Mouse (Mus musculus) thymus, adult 2 months (tissue): Measurements from ENCODE around the gene Gde1. TPM values are rescaled to one million over a fixed set of nuclear protein-coding genes. Genes with fewer than 3 reads are reported as not detected.

ENCODE experiments used
- DNase-seq: peaks from one replicate; pipeline ENCODE4 v3.0.0; 2021
- H3K27ac ChIP-seq: fragments of 200-500 bp; 2 replicates; pipeline ENCODE4 v1.5.1; 2012; ENCODE audit warnings: low read length, control low read depth; ENCODE audit not compliant: control insufficient read depth, insufficient read depth
- H3K27me3 ChIP-seq: fragments of 200-500 bp; 2 replicates; pipeline ENCODE4 v1.6.1; 2012; ENCODE audit warnings: mild to moderate bottlenecking, low read length, moderate library complexity, mixed read lengths; ENCODE audit not compliant: control insufficient read depth, insufficient read depth
- H3K36me3 ChIP-seq: fragments of 200-500 bp; 2 replicates; pipeline ENCODE4 v1.6.1; 2012; ENCODE audit warnings: mild to moderate bottlenecking, low read length, moderate library complexity; ENCODE audit not compliant: control insufficient read depth, insufficient read depth
- H3K4me1 ChIP-seq: fragments of 200-500 bp; replicated peaks from 2 replicates; pipeline ENCODE4 v1.6.1; 2012; ENCODE audit warnings: low read length; ENCODE audit not compliant: control insufficient read depth, insufficient read depth
- H3K4me3 ChIP-seq: fragments of 200-500 bp; 2 replicates; pipeline ENCODE4 v1.5.1; 2012; ENCODE audit warnings: mild to moderate bottlenecking, low read length, control low read depth, moderate library complexity; ENCODE audit not compliant: control insufficient read depth, insufficient read depth
- CTCF ChIP-seq: fragments of 200-500 bp; IDR thresholded peaks from 2 replicates; pipeline ENCODE4 v1.5.1; 2012; ENCODE audit warnings: mild to moderate bottlenecking, control low read depth, low read length, moderate library complexity, borderline replicate concordance; ENCODE audit not compliant: control insufficient read depth, poor library complexity, insufficient read depth; ENCODE audit errors: extremely low read depth
- POLR2A ChIP-seq: fragments of 200-500 bp; IDR thresholded peaks from 2 replicates; pipeline ENCODE4 v1.6.1; 2012; ENCODE audit warnings: mild to moderate bottlenecking, low read length, control low read depth, moderate library complexity; ENCODE audit not compliant: control insufficient read depth, poor library complexity, insufficient read depth; ENCODE audit errors: extremely low read depth
- WGBS: fragments of 180-500 bp; shearing (Covaris S2); methylation state at CpG from one replicate; pipeline ENCODE4 v1.1.7; 2018; 5-methylcytosine and 5-hydroxymethylcytosine counted together
- polyA plus RNA-seq: library from polyadenylated mRNA; depleted of rRNA; stranded (reverse); fragments of >200 nt; gene quantifications from 2 replicates; pipeline ENCODE4 v1.2.3, GENCODE M21; 2012

Gde1 gene
- polyA plus RNA-seq, 1 experiment: 163 TPM

DNA sequence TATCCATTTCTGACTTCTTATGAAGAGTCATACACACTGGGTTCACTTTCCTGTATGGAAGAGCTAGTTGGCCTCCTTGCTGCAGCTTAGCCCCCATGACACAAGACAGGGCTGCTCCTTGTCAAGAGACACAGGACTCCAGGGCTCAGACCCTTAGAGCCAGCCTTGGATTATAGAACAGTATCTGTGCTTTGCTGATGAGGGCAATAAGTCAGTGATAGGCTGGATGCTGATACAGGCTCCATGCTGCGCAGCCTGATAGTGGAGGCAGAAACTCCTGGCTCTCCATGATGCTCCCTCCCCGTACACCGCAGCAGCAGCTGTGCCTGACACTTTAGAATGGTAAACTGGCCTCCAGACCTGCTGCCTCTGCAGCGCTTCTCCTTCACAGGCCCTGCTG, 35.4 kb downstream of the Gde1 start:
- no peak for TF ChIP-seq CTCF
- H3K27ac ChIP-seq: no peak overlapping the region
- H3K27me3 ChIP-seq: no peaks in the 10 kb centered on the region
- 87% methylated on average over 4 of the region's 4 CpGs for WGBS
- H3K36me3 ChIP-seq: no peaks in the 10 kb centered on the region
- no peaks in the 10 kb centered on the region for H3K4me1 ChIP-seq
- DNase-seq: no peak
- H3K4me3 ChIP-seq: no peak overlapping the region

DNA sequence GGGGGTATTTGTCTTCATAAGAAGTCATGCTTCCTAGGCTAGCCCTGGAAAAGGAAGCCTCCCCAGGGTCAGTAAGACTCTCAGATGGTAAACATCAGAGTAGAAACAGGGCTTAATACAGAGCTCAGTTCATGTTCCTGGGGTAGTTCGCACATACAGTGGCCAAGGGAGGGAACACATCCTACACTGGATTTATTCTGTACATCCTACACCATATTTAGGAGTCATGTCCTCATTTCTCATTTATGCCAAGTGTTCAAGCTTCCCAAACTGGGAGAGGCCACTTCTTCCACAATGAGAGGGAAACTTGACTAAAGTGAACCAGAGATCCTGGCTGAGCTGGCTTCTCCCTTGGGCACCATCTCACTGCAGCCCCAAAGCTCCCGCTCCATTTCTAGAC, 37.8 kb downstream of the Gde1 start:
- Histone ChIP-seq H3K4me3 (no peak overlapping the region), H3K4me1 (no peaks in the 10 kb centered on the region), H3K27me3 (no peaks in the 10 kb centered on the region), H3K36me3 (no peaks in the 10 kb centered on the region), H3K27ac (no peak overlapping the region)
- TF ChIP-seq CTCF: no peak
- TF ChIP-seq POLR2A: no peak
- 93% methylated on average over 2 of the region's 2 CpGs for WGBS
- no peak for DNase-seq

DNA sequence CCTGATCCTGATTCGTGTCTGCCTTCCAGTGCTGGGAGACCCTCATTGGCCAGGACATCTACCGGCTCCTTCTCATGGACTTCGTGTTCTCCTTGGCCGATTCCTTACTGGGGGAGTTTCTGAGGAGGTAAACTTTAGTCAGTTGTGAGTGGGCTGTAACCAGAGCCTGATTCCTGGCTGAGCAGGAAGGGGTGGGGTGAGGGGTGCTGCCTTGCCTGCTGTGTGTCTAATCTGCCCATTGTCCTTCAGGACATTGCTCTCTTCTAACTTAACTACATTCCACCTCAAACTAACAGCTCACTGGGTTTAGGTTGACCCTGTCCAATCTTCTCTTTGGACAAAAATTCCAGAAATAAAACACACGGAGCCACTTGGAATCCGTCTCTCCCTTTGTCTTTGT, 48.8 kb downstream of the Gde1 start:
- WGBS: 63% methylated on average over 6 of the region's 6 CpGs

GRCm38 (mm10) chr7:118652572-118653295, 52.8 kb downstream of the Gde1 start:
- H3K4me3 ChIP-seq: no peak overlapping the region
- 85% methylated on average over 6 of the region's 6 CpGs for WGBS
- no peaks in the 10 kb centered on the region for H3K27me3 ChIP-seq
- H3K36me3 ChIP-seq: no peaks in the 10 kb centered on the region
- no peaks in the 10 kb centered on the region for H3K4me1 ChIP-seq
- H3K27ac ChIP-seq: no peak overlapping the region
- TF ChIP-seq POLR2A (no peak), CTCF (no peak)
- no peak for DNase-seq

More for the DNA sequence above, 48.8 kb downstream of the Gde1 start:
- TF ChIP-seq CTCF: no peak
- TF ChIP-seq POLR2A: no peak
- no peak overlapping the region for H3K27ac ChIP-seq
- H3K4me1 ChIP-seq: no peaks in the 10 kb centered on the region
- no peaks in the 10 kb centered on the region for H3K36me3 ChIP-seq
- no peak overlapping the region for H3K4me3 ChIP-seq
- no peak for DNase-seq
- H3K27me3 ChIP-seq: no peaks in the 10 kb centered on the region

DNA sequence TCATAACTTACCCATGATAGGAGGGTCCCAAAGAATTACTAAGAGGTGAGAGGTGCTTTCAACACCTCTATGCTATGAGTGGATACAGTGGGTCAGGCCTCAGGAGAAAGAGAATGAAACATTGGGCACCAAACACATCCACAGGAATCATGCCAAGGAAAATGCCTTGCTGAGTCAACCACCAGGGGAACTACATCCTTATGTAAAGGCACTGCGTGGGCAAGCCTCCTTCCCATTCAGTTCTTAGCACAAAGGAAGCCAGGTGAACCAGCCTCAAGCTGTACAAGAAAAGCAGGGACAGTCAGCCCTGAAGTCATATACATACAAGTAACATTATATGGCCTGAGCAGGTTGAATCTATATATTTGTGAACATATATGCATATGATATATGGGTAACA, 54.7 kb downstream of the Gde1 start:
- no peaks in the 10 kb centered on the region for H3K36me3 ChIP-seq
- TF ChIP-seq POLR2A: no peak
- TF ChIP-seq CTCF: no peak
- H3K27ac ChIP-seq: no peak overlapping the region
- no peaks in the 10 kb centered on the region for H3K4me1 ChIP-seq
- WGBS: 84% methylated on average over 1 of the region's 1 CpGs
- DNase-seq: no peak
- H3K4me3 ChIP-seq: no peak overlapping the region
- no peaks in the 10 kb centered on the region for H3K27me3 ChIP-seq

DNA sequence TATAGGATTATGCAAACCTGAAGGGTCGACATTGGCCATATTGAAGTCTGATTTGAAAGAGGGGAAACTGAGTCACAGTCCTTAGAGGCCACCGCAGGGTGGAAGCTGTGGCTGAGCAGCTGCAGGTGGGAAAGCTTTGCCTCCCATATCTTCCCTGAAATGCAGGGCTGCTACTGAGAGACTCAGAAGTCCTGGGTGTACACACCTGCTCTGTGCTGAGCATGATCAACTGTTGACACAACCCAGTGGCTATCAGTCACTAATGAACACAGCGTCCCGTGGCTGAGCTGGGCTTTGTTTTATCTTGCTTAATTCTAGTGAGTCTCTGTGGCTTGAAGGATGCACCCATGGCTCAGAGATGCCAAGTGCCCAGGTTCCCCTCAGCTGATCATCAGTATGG, 55.5 kb downstream of the Gde1 start:
- no peak for DNase-seq
- no peaks in the 10 kb centered on the region for H3K27me3 ChIP-seq
- no peaks in the 10 kb centered on the region for H3K36me3 ChIP-seq
- H3K4me1 ChIP-seq: no peaks in the 10 kb centered on the region
- 87% methylated on average over 4 of the region's 4 CpGs for WGBS
- TF ChIP-seq POLR2A (no peak), CTCF (no peak)
- H3K27ac ChIP-seq: no peak overlapping the region
- H3K4me3 ChIP-seq: no peak overlapping the region

- Histone ChIP-seq H3K27me3 (no peaks in the 10 kb centered on the region), H3K4me3 (no peak overlapping the region), H3K27ac (no peak overlapping the region), H3K36me3 (no peaks in the 10 kb centered on the region), H3K4me1 (no peaks in the 10 kb centered on the region)
- no peak for DNase-seq
- WGBS: 89% methylated on average over 7 of the region's 7 CpGs
- TF ChIP-seq POLR2A: no peak
- TF ChIP-seq CTCF: no peak
Measured at GRCm38 (mm10) chr7:118649328-118649727, 56.2 kb downstream of the Gde1 start.
